Mouse (Mus musculus): ENCODE measurements around the gene Mylip. TPM values are rescaled to one million over a fixed set of nuclear protein-coding genes. Genes with fewer than 3 reads are reported as not detected.
A peak's percentile ranks its signal among the peaks of the same experiment; 100 is the strongest.

The Mylip gene
- total and polyA plus RNA-seq, 3 experiments = 10.5 to 27.1 (median 16.8) TPM

GRCm38 (mm10) chr13:45452437-45452836 lies 62.9 kb downstream of the Mylip start:
- no peak for DNase-seq
- intact Hi-C loops (cut with DNase I) = no loop called here
- Histone ChIP-seq H3K9ac (ENCODE audit: low read depth, low read length) (no peak overlapping the region), H3K4me3 (no peak overlapping the region), H3K79me2 (replicated peaks; ENCODE audit: control insufficient read depth, insufficient read depth, low read length) (no peaks in the 10 kb centered on the region), H3K27me3 (ENCODE audit: control insufficient read depth, insufficient read depth, low read length) (no peaks in the 10 kb centered on the region), H3K4me1 (ENCODE audit: control insufficient read depth, insufficient read depth, low read length) (peaks cover 10% of the 10 kb centered on the region), H3K27ac (peak overlapping the region; percentile 40), H3K36me3 (ENCODE audit: control insufficient read depth, insufficient read depth, low read length) (peaks cover 10% of the 10 kb centered on the region; the same call in 1 of the 2 replicates)
- WGBS = 85% methylated on average over 7 of the region's 7 CpGs
- no peak for TF ChIP-seq EP300 (IDR thresholded peaks at IDR 0.05; ENCODE audit: insufficient read depth, low read depth, low read length)
- no peak for TF ChIP-seq POLR2A (IDR thresholded peaks at IDR 0.05; ENCODE audit: insufficient read depth, low read depth, low read length)
- TF ChIP-seq CTCF (IDR thresholded peaks at IDR 0.05) = no peak

- Histone ChIP-seq H3K27ac (peak overlapping the region; percentile 28; the same call in 1 of the 2 replicates), H3K4me3 (no peak overlapping the region), H3K36me3 (ENCODE audit: control insufficient read depth, insufficient read depth, low read length) (peaks cover 10% of the 10 kb centered on the region; the same call in 1 of the 2 replicates), H3K9ac (ENCODE audit: low read depth, low read length) (no peak overlapping the region), H3K79me2 (replicated peaks; ENCODE audit: control insufficient read depth, insufficient read depth, low read length) (no peaks in the 10 kb centered on the region), H3K27me3 (ENCODE audit: control insufficient read depth, insufficient read depth, low read length) (no peaks in the 10 kb centered on the region), H3K4me1 (ENCODE audit: control insufficient read depth, insufficient read depth, low read length) (peaks cover 10% of the 10 kb centered on the region)
- WGBS = 68% methylated on average over 9 of the region's 9 CpGs
- intact Hi-C loops (cut with DNase I) = no loop called here
- TF ChIP-seq CTCF (IDR thresholded peaks at IDR 0.05) = no peak
- no peak for TF ChIP-seq EP300 (IDR thresholded peaks at IDR 0.05; ENCODE audit: insufficient read depth, low read depth, low read length)
- no peak for TF ChIP-seq POLR2A (IDR thresholded peaks at IDR 0.05; ENCODE audit: insufficient read depth, low read depth, low read length)
- no peak for DNase-seq
Observed at GRCm38 (mm10) chr13:45453033-45453432, 63.5 kb downstream of the Mylip start.

GRCm38 (mm10) chr13:45454044-45454443 lies 64.5 kb downstream of the Mylip start:
- Histone ChIP-seq H3K9ac (ENCODE audit: low read depth, low read length) (no peak overlapping the region), H3K27me3 (ENCODE audit: control insufficient read depth, insufficient read depth, low read length) (no peaks in the 10 kb centered on the region), H3K27ac (peak overlapping the region; percentile 81), H3K4me1 (ENCODE audit: control insufficient read depth, insufficient read depth, low read length) (peaks cover 10% of the 10 kb centered on the region), H3K36me3 (ENCODE audit: control insufficient read depth, insufficient read depth, low read length) (peaks cover 10% of the 10 kb centered on the region; the same call in 1 of the 2 replicates), H3K79me2 (replicated peaks; ENCODE audit: control insufficient read depth, insufficient read depth, low read length) (no peaks in the 10 kb centered on the region), H3K4me3 (no peak overlapping the region)
- TF ChIP-seq POLR2A (IDR thresholded peaks at IDR 0.05; ENCODE audit: insufficient read depth, low read depth, low read length) (no peak), CTCF (IDR thresholded peaks at IDR 0.05) (no peak), EP300 (IDR thresholded peaks at IDR 0.05; ENCODE audit: insufficient read depth, low read depth, low read length) (no peak)
- 40% methylated on average over 1 of the region's 1 CpGs for WGBS
- intact Hi-C loops (cut with DNase I) = loop anchor here (2.0 kb wide), 1 partner anchor 63 kb away; no protein-coding TSS in a partner anchor
- DNase-seq = no peak

- peaks cover 10% of the 10 kb centered on the region; the same call in 1 of the 2 replicates for H3K36me3 ChIP-seq (ENCODE audit: control insufficient read depth, insufficient read depth, low read length)
- intact Hi-C loops (cut with DNase I) = loop anchor here (2.0 kb wide), 1 partner anchor 64 kb away; no protein-coding TSS in a partner anchor
- H3K9ac ChIP-seq (ENCODE audit: low read depth, low read length) = no peak overlapping the region
- no peaks in the 10 kb centered on the region for H3K27me3 ChIP-seq (ENCODE audit: control insufficient read depth, insufficient read depth, low read length)
- no peaks in the 10 kb centered on the region for H3K79me2 ChIP-seq (replicated peaks; ENCODE audit: control insufficient read depth, insufficient read depth, low read length)
- no peak for TF ChIP-seq POLR2A (IDR thresholded peaks at IDR 0.05; ENCODE audit: insufficient read depth, low read depth, low read length)
- TF ChIP-seq EP300 (IDR thresholded peaks at IDR 0.05; ENCODE audit: insufficient read depth, low read depth, low read length) = no peak
- no peak for TF ChIP-seq CTCF (IDR thresholded peaks at IDR 0.05)
- peak overlapping the region; percentile 81 for H3K27ac ChIP-seq
- WGBS = 28% methylated on average over 4 of the region's 4 CpGs
- H3K4me3 ChIP-seq = no peak overlapping the region
- H3K4me1 ChIP-seq (ENCODE audit: control insufficient read depth, insufficient read depth, low read length) = peaks cover 10% of the 10 kb centered on the region
- DNase-seq = no peak
Observed at GRCm38 (mm10) chr13:45454641-45455040, 65.1 kb downstream of the Mylip start.

GRCm38 (mm10) chr13:45455108-45455861 lies 65.7 kb downstream of the Mylip start:
- peak; percentile 49 to 59 for DNase-seq
- TF ChIP-seq POLR2A (IDR thresholded peaks at IDR 0.05; ENCODE audit: insufficient read depth, low read depth, low read length) (peak; percentile 41; the same call in 1 of the 2 replicates), EP300 (IDR thresholded peaks at IDR 0.05; ENCODE audit: insufficient read depth, low read depth, low read length) (0 out of 2 replicates have a peak, but pooled peaks have one; percentile 34), CTCF (IDR thresholded peaks at IDR 0.05) (no peak)
- intact Hi-C loops (cut with DNase I) = loop anchor here (2.0 kb wide), 1 partner anchor 64 kb away; no protein-coding TSS in a partner anchor
- H3K79me2 ChIP-seq (replicated peaks; ENCODE audit: control insufficient read depth, insufficient read depth, low read length) = no peaks in the 10 kb centered on the region
- H3K27ac ChIP-seq = peak overlapping the region; percentile 81
- no peaks in the 10 kb centered on the region for H3K27me3 ChIP-seq (ENCODE audit: control insufficient read depth, insufficient read depth, low read length)
- 9% methylated on average over 15 of the region's 15 CpGs for WGBS
- peaks cover 10% of the 10 kb centered on the region; the same call in 1 of the 2 replicates for H3K36me3 ChIP-seq (ENCODE audit: control insufficient read depth, insufficient read depth, low read length)
- H3K4me1 ChIP-seq (ENCODE audit: control insufficient read depth, insufficient read depth, low read length) = peaks cover 10% of the 10 kb centered on the region
- H3K4me3 ChIP-seq = peak overlapping the region; percentile 13
- peak overlapping the region; percentile 26 for H3K9ac ChIP-seq (ENCODE audit: low read depth, low read length)

- Histone ChIP-seq H3K36me3 (ENCODE audit: control insufficient read depth, insufficient read depth, low read length) (peaks cover 10% of the 10 kb centered on the region; the same call in 1 of the 2 replicates), H3K79me2 (replicated peaks; ENCODE audit: control insufficient read depth, insufficient read depth, low read length) (no peaks in the 10 kb centered on the region), H3K9ac (ENCODE audit: low read depth, low read length) (peak overlapping the region; percentile 26; the same call in 1 of the 2 replicates), H3K4me3 (no peak overlapping the region), H3K4me1 (ENCODE audit: control insufficient read depth, insufficient read depth, low read length) (peaks cover 10% of the 10 kb centered on the region), H3K27ac (peak overlapping the region; percentile 81), H3K27me3 (ENCODE audit: control insufficient read depth, insufficient read depth, low read length) (no peaks in the 10 kb centered on the region)
- no peak for TF ChIP-seq POLR2A (IDR thresholded peaks at IDR 0.05; ENCODE audit: insufficient read depth, low read depth, low read length)
- TF ChIP-seq EP300 (IDR thresholded peaks at IDR 0.05; ENCODE audit: insufficient read depth, low read depth, low read length) = no peak
- TF ChIP-seq CTCF (IDR thresholded peaks at IDR 0.05) = no peak
- intact Hi-C loops (cut with DNase I) = loop anchor here (2.0 kb wide), 1 partner anchor 65 kb away; no protein-coding TSS in a partner anchor
- DNase-seq = peak in 1 of 2 experiments; percentile 36
- WGBS = 46% methylated on average over 2 of the region's 2 CpGs
Observed at GRCm38 (mm10) chr13:45455862-45456192, 66.3 kb downstream of the Mylip start.

Measured in heart, adult 2 months (tissue).